Mouse (Mus musculus) kidney, embryonic 14.5 days (tissue): ENCODE data around the gene Dguok. TPM values are rescaled to one million over a fixed set of nuclear protein-coding genes. Genes with fewer than 3 reads are reported as not detected.

Experiments
- ATAC-seq: fragments of 200-750 bp; cut with Nextera tagmentation; 2 replicates; pipeline ENCODE4 v1.8.0; 2017; ENCODE audit warnings: moderate number of reproducible peaks, mild to moderate bottlenecking, moderate TSS enrichment, moderate library complexity; ENCODE audit not compliant: low FRiP score, low TSS enrichment
- H3K27ac ChIP-seq: fragments of 300-500 bp; sonication (generic); 2 replicates; pipeline ENCODE4 v1.5.1; 2014; ENCODE audit warnings: low read depth, mild to moderate bottlenecking, low read length, moderate library complexity, mixed read lengths
- H3K27me3 ChIP-seq: fragments of 300-500 bp; sonication (generic); 2 replicates; pipeline ENCODE4 v1.6.1; 2014; ENCODE audit warnings: mild to moderate bottlenecking, low read length; ENCODE audit not compliant: control insufficient read depth, insufficient read depth
- H3K36me3 ChIP-seq: fragments of 300-500 bp; sonication (generic); 2 replicates; pipeline ENCODE4 v1.6.1; 2014; ENCODE audit warnings: low read length, mixed read lengths; ENCODE audit not compliant: control insufficient read depth, insufficient read depth
- H3K4me1 ChIP-seq: fragments of 300-500 bp; sonication (generic); 2 replicates; pipeline ENCODE4 v1.6.1; 2014; ENCODE audit warnings: low read length, mixed read lengths; ENCODE audit not compliant: control insufficient read depth, insufficient read depth
- H3K4me2 ChIP-seq: fragments of 300-500 bp; sonication (generic); replicated peaks from 2 replicates; pipeline ENCODE4 v1.6.1; 2014; ENCODE audit warnings: low read depth, mild to moderate bottlenecking, low read length
- H3K4me3 ChIP-seq: fragments of 300-500 bp; sonication (generic); 2 replicates; pipeline ENCODE4 v1.5.1; 2014; ENCODE audit warnings: mild to moderate bottlenecking, low read length
- H3K9ac ChIP-seq: fragments of 300-500 bp; sonication (generic); 2 replicates; pipeline ENCODE4 v1.6.1; 2014; ENCODE audit warnings: low read depth, mild to moderate bottlenecking, low read length, moderate library complexity
- H3K9me3 ChIP-seq: fragments of 300-500 bp; sonication (generic); 2 replicates; pipeline ENCODE4 v1.6.1; 2016; ENCODE audit warnings: low read length; ENCODE audit not compliant: control insufficient read depth
- WGBS: fragments of 180-500 bp; shearing (Covaris S2); extraction: QIAGEN DNeasy Blood & Tissue Kit; methylation state at CpG from one replicate; pipeline ENCODE4 v1.1.7; 2014; 5-methylcytosine and 5-hydroxymethylcytosine counted together
- polyA plus RNA-seq: library from polyadenylated mRNA; unstranded; fragments of >200 nt; fragmentation: Nextera tagmentation; extraction: Ambion mirVana; gene quantifications from 2 replicates; pipeline ENCODE4 v1.2.1, GENCODE M21; 2014

Dguok gene
- polyA plus RNA-seq, 1 experiment from 2014 or later, result 78.2 TPM

DNA sequence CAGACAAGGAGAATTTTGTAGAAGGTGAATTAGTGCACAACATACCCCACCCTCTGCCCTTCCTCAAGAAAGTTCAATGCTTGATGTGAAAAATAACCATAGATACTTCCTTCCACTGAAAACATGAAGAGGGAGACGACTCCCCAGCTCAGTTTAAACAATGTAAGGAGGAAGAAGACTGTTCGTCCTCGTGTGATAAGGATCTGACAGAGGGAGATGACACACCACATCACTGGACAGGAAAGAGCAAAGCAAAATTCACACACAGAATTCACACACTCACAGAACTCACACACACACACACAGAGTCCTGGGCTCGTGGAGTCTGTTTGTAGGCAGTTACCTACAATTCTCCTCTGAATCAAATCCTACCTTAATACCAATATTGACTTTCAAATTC is 16.1 kb downstream of the Dguok start:
- 73% methylated on average over 4 of the region's 4 CpGs for WGBS
- no peak for ATAC-seq

DNA sequence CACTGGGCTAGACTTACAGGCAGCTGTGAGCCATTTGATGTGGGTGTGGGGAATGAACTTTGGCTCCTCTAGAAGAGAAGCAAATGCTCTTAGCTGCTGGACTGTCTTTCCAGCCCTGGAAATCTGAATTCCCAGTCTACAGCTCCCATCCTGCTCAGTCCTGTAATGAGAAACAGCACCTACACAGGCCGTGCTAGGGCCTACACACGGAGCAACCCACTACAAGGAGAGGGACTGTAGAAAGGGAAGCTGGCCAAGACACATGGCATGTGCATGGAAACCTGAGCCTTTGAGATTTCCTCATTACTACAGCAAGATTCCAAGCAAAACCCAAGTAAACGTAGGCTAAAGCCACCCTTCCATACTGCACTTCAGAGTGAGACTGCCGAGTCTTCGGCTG is 18.6 kb downstream of the Dguok start:
- Histone ChIP-seq H3K4me2 (no peak overlapping the region), H3K4me3 (no peak overlapping the region), H3K9me3 (no peaks in the 10 kb centered on the region), H3K27ac (no peak overlapping the region), H3K27me3 (no peaks in the 10 kb centered on the region), H3K4me1 (no peaks in the 10 kb centered on the region), H3K36me3 (peaks cover 60% of the 10 kb centered on the region), H3K9ac (no peak overlapping the region)
- ATAC-seq, result no peak
- 88% methylated on average over 5 of the region's 5 CpGs for WGBS

More for the DNA sequence above, 16.1 kb downstream of the Dguok start:
- Histone ChIP-seq H3K4me2 (no peak overlapping the region), H3K9ac (no peak overlapping the region), H3K4me1 (no peaks in the 10 kb centered on the region), H3K36me3 (peaks cover 54% of the 10 kb centered on the region), H3K9me3 (no peaks in the 10 kb centered on the region), H3K4me3 (no peak overlapping the region), H3K27me3 (no peaks in the 10 kb centered on the region), H3K27ac (no peak overlapping the region)

DNA sequence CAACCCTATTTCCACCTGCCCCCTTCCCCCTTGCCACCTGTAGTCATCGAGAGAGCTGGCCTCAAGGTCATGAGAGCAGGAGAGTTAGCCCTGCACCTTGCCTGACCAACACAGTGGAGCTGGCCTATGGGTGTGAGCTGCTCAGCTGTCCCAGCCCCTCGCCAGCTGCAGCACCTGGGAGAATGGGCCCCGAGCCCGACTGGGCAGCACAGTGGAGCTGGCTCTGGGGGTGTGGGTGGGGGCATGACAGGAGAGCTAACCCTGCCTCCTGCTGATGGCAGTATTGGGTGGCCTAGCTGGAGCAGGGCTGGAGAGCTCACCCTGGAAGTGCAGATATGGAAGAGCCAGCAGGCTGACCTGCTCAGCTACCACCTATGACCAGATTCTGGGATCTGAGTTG is 19.5 kb downstream of the Dguok start:
- peaks cover 62% of the 10 kb centered on the region for H3K36me3 ChIP-seq
- ATAC-seq, result no peak
- H3K4me3 ChIP-seq, result no peak overlapping the region
- no peaks in the 10 kb centered on the region for H3K9me3 ChIP-seq
- H3K4me2 ChIP-seq, result no peak overlapping the region
- H3K9ac ChIP-seq, result no peak overlapping the region
- 96% methylated on average over 4 of the region's 4 CpGs for WGBS
- H3K27ac ChIP-seq, result no peak overlapping the region
- 0 out of 2 replicates have a peak, but pooled peaks cover 3% of the 10 kb centered on the region for H3K4me1 ChIP-seq
- no peaks in the 10 kb centered on the region for H3K27me3 ChIP-seq

DNA sequence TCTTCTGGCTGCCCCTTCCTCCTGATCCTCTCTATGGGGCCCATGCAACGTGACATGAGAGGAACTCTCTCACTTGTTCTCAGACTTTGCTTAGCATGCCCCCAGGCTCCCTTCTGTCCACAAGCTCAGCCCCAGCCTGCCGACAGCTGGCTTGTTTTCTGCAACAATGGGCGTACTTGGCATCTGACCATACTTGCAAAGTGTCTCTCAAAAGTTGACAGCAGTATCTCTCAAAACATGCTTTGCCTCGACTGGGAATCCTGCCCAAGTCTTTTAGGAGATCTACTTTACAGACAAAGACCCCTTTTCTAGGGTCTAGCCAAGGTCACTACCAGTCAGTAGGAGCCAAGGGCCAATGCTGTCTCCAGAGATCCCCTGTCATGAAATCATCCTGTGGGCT is 20.9 kb downstream of the Dguok start:
- H3K4me1 ChIP-seq, result 0 out of 2 replicates have a peak, but pooled peaks cover 7% of the 10 kb centered on the region

DNA sequence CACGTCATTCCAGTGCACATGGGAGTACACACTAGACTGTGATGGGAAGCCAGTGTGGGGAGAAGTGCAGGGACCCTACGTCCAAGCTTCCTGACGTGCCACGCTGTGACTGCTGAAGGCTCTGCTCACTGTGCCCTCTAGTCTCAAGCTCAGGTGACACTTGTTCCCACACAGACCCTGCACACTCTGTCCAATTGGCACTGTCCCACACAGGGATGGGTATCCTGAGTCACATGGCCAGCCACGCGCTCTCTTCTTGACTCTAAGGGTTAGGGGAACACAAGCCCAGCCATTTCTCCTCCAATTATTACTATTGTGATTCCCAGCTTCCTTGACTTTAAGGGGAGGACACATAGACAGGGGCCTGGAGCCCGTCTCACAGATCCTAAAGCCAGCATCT is 23.0 kb downstream of the Dguok start:
- H3K36me3 ChIP-seq, result peaks cover 70% of the 10 kb centered on the region
- no peaks in the 10 kb centered on the region for H3K27me3 ChIP-seq
- no peak overlapping the region for H3K27ac ChIP-seq
- H3K9ac ChIP-seq, result no peak overlapping the region
- ATAC-seq, result no peak
- 95% methylated on average over 7 of the region's 7 CpGs for WGBS
- H3K4me1 ChIP-seq, result 0 out of 2 replicates have a peak, but pooled peaks cover 7% of the 10 kb centered on the region
- H3K4me3 ChIP-seq, result no peak overlapping the region
- no peak overlapping the region for H3K4me2 ChIP-seq
- no peaks in the 10 kb centered on the region for H3K9me3 ChIP-seq

More for the DNA sequence above, 20.9 kb downstream of the Dguok start:
- WGBS, result 75% methylated on average over 4 of the region's 4 CpGs
- no peak for ATAC-seq
- no peak overlapping the region for H3K4me2 ChIP-seq
- no peak overlapping the region for H3K4me3 ChIP-seq
- no peaks in the 10 kb centered on the region for H3K9me3 ChIP-seq
- H3K27ac ChIP-seq, result no peak overlapping the region
- H3K36me3 ChIP-seq, result peaks cover 71% of the 10 kb centered on the region
- no peak overlapping the region for H3K9ac ChIP-seq
- no peaks in the 10 kb centered on the region for H3K27me3 ChIP-seq

DNA sequence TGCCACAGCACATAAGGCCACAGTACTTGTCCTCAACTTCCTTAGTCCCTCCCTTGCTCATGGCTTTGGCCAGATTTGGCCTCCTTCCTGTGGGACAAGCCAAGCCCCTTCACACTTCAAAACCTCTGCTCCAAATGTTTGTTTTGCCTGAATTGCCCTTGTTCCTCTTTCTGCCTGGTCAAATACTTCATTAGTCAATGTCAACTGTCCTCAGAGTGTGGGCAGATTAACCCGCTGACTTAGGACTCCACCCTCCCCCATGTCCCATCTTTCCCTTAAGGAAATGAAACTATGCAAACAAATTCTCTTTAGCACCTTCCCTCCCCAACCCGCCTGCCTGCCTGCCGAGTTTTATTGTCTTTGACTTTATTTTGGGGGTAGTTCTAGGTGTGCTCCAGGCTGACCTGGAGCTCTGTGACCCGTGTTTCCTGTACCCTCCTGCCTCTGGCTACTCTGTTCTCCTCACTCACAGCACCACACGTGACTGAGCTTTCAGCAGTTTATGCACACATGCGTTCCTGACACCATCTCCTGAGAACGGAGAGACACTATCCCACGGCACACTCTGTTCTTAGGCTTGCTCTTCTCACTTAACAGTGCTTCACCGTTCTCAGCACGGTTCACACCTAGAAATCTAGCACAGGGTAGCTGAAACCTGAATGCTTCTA is 24.2 kb downstream of the Dguok start:
- H3K36me3 ChIP-seq, result peaks cover 58% of the 10 kb centered on the region
- no peak overlapping the region for H3K9ac ChIP-seq
- H3K27ac ChIP-seq, result no peak overlapping the region; the same call in 1 of the 2 replicates
- H3K4me3 ChIP-seq, result no peak overlapping the region
- no peaks in the 10 kb centered on the region for H3K27me3 ChIP-seq
- H3K9me3 ChIP-seq, result no peaks in the 10 kb centered on the region
- 0 out of 2 replicates have a peak, but pooled peaks cover 7% of the 10 kb centered on the region for H3K4me1 ChIP-seq
- WGBS, result 35% methylated on average over 10 of the region's 10 CpGs
- peak; percentile 63; the same call in 1 of the 2 replicates for ATAC-seq
- no peak overlapping the region for H3K4me2 ChIP-seq

DNA sequence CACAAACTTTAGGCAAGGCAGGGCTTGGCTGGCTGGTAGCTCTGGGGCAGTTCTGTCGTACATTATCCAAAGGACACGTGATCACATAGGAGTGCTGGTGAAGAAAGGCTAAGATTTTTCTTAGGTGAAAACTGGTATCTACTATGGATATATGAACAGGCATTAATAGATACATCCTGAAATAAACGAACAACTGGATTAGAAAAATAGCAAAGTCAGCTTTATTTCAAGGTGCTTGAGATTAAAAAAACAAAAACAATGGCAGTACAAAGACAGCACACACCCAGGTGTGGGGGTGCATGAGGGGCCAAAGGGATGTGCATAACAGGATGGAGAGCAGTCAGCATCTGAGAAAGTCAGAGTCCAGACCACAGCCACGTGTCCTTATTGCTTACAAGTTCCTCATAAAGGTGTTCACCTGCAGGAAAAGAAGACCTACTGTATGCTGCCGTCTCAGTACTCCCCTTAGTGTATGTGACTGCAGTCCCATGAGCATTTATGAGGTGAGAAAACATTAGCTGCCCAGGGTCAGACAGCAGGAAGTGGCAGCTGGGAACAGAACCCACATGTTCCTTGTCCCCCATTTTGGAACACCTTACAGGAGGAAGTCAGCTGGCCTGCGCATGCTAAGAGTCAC is 26.6 kb downstream of the Dguok start:
- peaks cover 39% of the 10 kb centered on the region for H3K36me3 ChIP-seq
- no peaks in the 10 kb centered on the region for H3K27me3 ChIP-seq
- 78% methylated on average over 6 of the region's 6 CpGs for WGBS
- H3K4me3 ChIP-seq, result no peak overlapping the region
- 0 out of 2 replicates have a peak overlapping the region, but pooled peaks have one; percentile 26 for H3K27ac ChIP-seq
- H3K4me2 ChIP-seq, result no peak overlapping the region
- ATAC-seq, result no peak
- H3K9ac ChIP-seq, result no peak overlapping the region
- no peaks in the 10 kb centered on the region for H3K9me3 ChIP-seq
- H3K4me1 ChIP-seq, result 0 out of 2 replicates have a peak, but pooled peaks cover 7% of the 10 kb centered on the region

DNA sequence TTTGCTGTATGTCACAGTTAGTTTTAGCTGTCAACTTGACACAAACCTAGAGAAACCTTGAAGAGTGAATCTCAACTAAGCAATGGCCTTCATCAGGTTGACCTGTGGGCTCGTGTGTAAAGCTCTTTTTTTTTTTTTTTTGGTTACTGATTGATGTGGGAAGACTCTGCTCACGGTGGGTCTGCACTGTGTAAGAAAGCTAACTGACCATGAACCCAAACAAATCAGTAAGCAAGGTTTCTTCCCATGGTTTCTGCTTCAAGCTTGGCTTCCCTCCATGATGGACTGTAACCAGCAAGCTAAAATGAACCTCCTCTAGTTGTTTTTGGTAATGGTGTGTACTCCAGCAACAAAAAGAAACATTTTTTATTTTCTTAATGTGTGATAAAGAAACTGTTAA is 27.6 kb downstream of the Dguok start:
- H3K36me3 ChIP-seq, result peaks cover 30% of the 10 kb centered on the region
- no peak for ATAC-seq
- 35% methylated on average over 2 of the region's 2 CpGs for WGBS
- 0 out of 2 replicates have a peak, but pooled peaks cover 7% of the 10 kb centered on the region for H3K4me1 ChIP-seq
- no peaks in the 10 kb centered on the region for H3K9me3 ChIP-seq
- H3K27me3 ChIP-seq, result no peaks in the 10 kb centered on the region
- 0 out of 2 replicates have a peak overlapping the region, but pooled peaks have one; percentile 26 for H3K27ac ChIP-seq
- no peak overlapping the region for H3K4me3 ChIP-seq
- H3K4me2 ChIP-seq, result no peak overlapping the region
- H3K9ac ChIP-seq, result no peak overlapping the region

DNA sequence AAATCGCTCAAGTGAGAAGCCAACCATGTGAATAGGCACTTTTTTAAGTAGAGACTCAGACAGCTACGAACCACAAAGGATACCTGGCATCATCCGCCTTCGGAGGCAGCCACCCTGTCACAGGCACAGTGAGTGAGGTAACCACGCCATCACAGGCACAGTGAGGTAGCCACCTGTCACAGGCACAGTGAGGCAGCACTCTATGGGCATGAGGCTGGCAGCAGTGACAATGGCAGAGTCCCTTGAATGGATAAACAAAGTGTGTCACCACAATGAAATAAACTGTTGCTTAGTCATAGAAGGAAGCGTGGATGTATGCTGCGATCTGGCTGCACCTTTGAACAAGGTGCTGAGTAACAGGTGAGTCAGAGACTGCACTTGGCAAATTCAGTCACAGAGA is 28.1 kb downstream of the Dguok start:
- H3K9ac ChIP-seq, result no peak overlapping the region
- H3K4me1 ChIP-seq, result 0 out of 2 replicates have a peak, but pooled peaks cover 7% of the 10 kb centered on the region
- ATAC-seq, result no peak
- no peaks in the 10 kb centered on the region for H3K27me3 ChIP-seq
- no peaks in the 10 kb centered on the region for H3K9me3 ChIP-seq
- 88% methylated on average over 7 of the region's 7 CpGs for WGBS
- H3K27ac ChIP-seq, result no peak overlapping the region
- no peak overlapping the region for H3K4me2 ChIP-seq
- H3K36me3 ChIP-seq, result peaks cover 30% of the 10 kb centered on the region
- H3K4me3 ChIP-seq, result no peak overlapping the region
